Mouse (Mus musculus) liver, adult 2 months (tissue): ENCODE data around the gene Chd3. TPM values are rescaled to one million over a fixed set of nuclear protein-coding genes. Genes with fewer than 3 reads are reported as not detected.
A peak's percentile ranks its signal among the peaks of the same experiment; 100 is the strongest.

ENCODE experiments used
- DNase-seq: peaks from one replicate; pipeline ENCODE4 v3.0.0-alpha.2; 2011; ENCODE audit warnings: low read depth, low spot score; ENCODE audit errors: extremely low read depth
- H3K27ac ChIP-seq: fragments of 200-500 bp; replicated peaks from 2 replicates; pipeline ENCODE4 v1.5.1; 2012; ENCODE audit warnings: low read depth, mild to moderate bottlenecking, control low read depth, inconsistent platforms, low read length; ENCODE audit not compliant: insufficient read depth
- H3K27me3 ChIP-seq: fragments of 200-500 bp; 2 replicates; pipeline ENCODE4 v1.6.1; 2012; ENCODE audit warnings: mild to moderate bottlenecking, moderate library complexity, low read length, inconsistent platforms; ENCODE audit not compliant: control insufficient read depth, insufficient read depth
- H3K36me3 ChIP-seq: fragments of 200-500 bp; 2 replicates; pipeline ENCODE4 v1.6.1; 2012; ENCODE audit warnings: low read length, inconsistent platforms; ENCODE audit not compliant: control insufficient read depth, insufficient read depth
- H3K4me1 ChIP-seq: fragments of 200-500 bp; 2 replicates; pipeline ENCODE4 v1.6.1; 2011; ENCODE audit warnings: low read length; ENCODE audit not compliant: control insufficient read depth, insufficient read depth
- H3K4me3 ChIP-seq: fragments of 200-500 bp; 2 replicates; pipeline ENCODE4 v1.5.1; 2011; ENCODE audit warnings: low read depth, mild to moderate bottlenecking, control low read depth, low read length, moderate library complexity; ENCODE audit not compliant: insufficient read depth
- H3K79me2 ChIP-seq: fragments of 200-500 bp; 2 replicates; pipeline ENCODE4 v1.6.1; 2012; ENCODE audit warnings: inconsistent platforms, mild to moderate bottlenecking, low read length, moderate library complexity; ENCODE audit not compliant: control insufficient read depth, insufficient read depth
- H3K9ac ChIP-seq: fragments of 200-500 bp; 2 replicates; pipeline ENCODE4 v1.6.1; 2012; ENCODE audit warnings: low read depth, mild to moderate bottlenecking, control low read depth, inconsistent platforms, low read length
- CTCF ChIP-seq: fragments of 200-500 bp; IDR thresholded peaks from 2 replicates; pipeline ENCODE4 v1.5.1; 2011; ENCODE audit warnings: low read depth, low read length, control low read depth
- POLR2A ChIP-seq: fragments of 200-500 bp; IDR thresholded peaks from 2 replicates; pipeline ENCODE4 v1.6.1; 2011; ENCODE audit warnings: low read length, control low read depth; ENCODE audit not compliant: insufficient read depth; ENCODE audit errors: extremely low read depth
- WGBS: fragments of 180-500 bp; shearing (Covaris S2); methylation state at CpG from one replicate; pipeline ENCODE4 v1.1.7; 2018; 5-methylcytosine and 5-hydroxymethylcytosine counted together
- polyA plus RNA-seq: library from polyadenylated mRNA; depleted of rRNA; stranded (reverse); fragments of >200 nt; gene quantifications from 2 replicates; pipeline ENCODE4 v1.2.3, GENCODE M21; 2012
- total RNA-seq: library from RNA; depleted of rRNA; stranded (reverse); fragments of >200 nt; gene quantifications from 2 replicates; pipeline ENCODE4 v1.2.3, GENCODE M21; 2014

The Chd3 gene
- total and polyA plus RNA-seq, 2 experiments: 57.5 to 80.2 TPM

DNA sequence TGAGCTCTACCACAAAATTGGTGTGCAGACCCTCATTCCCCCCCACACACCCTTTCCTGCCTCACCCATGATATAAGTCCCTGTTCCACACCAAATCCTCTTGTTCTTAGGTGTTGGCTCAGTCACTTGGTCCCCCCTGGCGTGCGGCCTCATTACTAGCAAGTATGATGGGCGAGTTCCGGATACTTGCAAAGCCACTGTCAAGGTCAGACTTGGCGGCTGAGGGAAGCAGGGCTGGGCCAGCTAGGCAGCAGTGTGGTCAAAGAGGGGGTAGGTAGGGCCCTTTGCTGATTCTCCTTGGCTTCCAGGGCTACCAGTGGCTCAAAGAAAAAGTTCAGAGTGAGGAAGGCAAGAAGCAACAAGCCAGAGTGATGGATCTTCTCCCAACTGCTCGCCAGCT, 38.1 kb downstream of the Chd3 start:
- Histone ChIP-seq H3K4me3 (no peak overlapping the region), H3K4me1 (peaks cover 2% of the 10 kb centered on the region; the same call in 1 of the 2 replicates), H3K27me3 (no peaks in the 10 kb centered on the region), H3K79me2 (no peaks in the 10 kb centered on the region), H3K9ac (no peak overlapping the region), H3K36me3 (no peaks in the 10 kb centered on the region), H3K27ac (no peak overlapping the region)
- 98% methylated on average over 6 of the region's 6 CpGs for WGBS
- no peak for DNase-seq
- TF ChIP-seq POLR2A: no peak

DNA sequence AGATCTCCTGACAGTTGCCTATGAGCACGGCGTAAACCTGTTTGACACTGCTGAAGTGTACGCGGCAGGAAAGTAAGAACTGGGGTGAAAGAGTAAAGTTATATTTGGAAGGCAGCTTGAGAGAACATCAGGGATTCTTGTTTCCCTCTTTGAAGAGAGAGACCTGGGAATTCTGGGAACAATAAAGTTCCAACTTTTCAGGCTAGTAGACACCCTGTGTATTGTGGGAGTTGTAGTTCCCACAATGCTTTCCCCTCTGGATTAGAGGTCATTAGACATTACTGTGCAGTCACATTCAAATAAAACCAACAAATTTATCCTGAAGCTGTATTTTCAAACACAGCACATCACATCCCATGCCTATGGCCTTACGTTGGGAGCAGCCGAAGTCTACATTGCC, 40.7 kb downstream of the Chd3 start:
- TF ChIP-seq CTCF: no peak
- no peak for TF ChIP-seq POLR2A
- H3K9ac ChIP-seq: no peak overlapping the region
- no peaks in the 10 kb centered on the region; the same call in 1 of the 2 replicates for H3K79me2 ChIP-seq
- H3K27me3 ChIP-seq: no peaks in the 10 kb centered on the region
- no peak overlapping the region for H3K4me3 ChIP-seq
- 94% methylated on average over 6 of the region's 6 CpGs for WGBS
- H3K4me1 ChIP-seq: peaks cover 4% of the 10 kb centered on the region; the same call in 1 of the 2 replicates
- no peak overlapping the region for H3K27ac ChIP-seq
- no peak for DNase-seq
- H3K36me3 ChIP-seq: no peaks in the 10 kb centered on the region

DNA sequence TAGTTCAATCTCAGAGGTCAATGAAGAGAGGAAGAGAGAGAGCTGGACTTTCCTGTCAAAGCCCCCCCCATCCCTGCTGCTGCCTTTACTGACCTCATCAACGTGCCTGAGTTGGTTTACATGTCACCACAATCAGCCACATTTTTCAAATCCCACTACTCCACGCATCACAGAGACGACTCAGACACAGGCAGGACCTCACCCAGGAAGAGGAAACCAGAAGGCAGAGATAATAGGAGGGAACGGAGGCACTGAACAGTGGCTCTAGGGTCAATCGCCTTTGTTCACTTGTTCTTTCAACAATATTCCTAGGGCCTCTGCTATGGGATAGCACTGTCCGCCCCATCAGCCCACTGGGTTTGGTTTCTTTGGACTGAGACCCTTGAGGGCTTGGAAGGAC, 41.6 kb downstream of the Chd3 start:
- Histone ChIP-seq H3K79me2 (no peaks in the 10 kb centered on the region; the same call in 1 of the 2 replicates), H3K27me3 (no peaks in the 10 kb centered on the region), H3K9ac (no peak overlapping the region), H3K27ac (no peak overlapping the region), H3K36me3 (no peaks in the 10 kb centered on the region), H3K4me1 (peaks cover 7% of the 10 kb centered on the region), H3K4me3 (no peak overlapping the region)
- no peak for DNase-seq
- no peak for TF ChIP-seq POLR2A
- TF ChIP-seq CTCF: no peak
- WGBS: 74% methylated on average over 6 of the region's 6 CpGs

DNA sequence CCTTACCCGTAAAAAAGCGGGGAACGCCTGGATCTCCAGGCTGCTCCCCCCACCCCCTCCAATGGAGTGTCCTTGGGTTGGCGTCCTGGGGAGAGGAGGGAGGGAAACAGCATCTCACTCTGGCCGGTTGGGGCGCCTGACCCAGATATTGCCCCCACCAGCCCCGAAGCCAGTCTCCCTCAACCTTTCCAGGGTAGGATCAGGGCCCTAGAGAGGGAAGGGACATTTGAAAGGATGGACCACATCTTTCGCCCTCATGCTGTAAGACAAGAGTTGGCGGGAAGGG, 42.1 kb downstream of the Chd3 start:
- no peak overlapping the region for H3K4me3 ChIP-seq
- H3K27me3 ChIP-seq: no peaks in the 10 kb centered on the region
- peaks cover 7% of the 10 kb centered on the region for H3K4me1 ChIP-seq
- H3K36me3 ChIP-seq: no peaks in the 10 kb centered on the region
- TF ChIP-seq POLR2A (no peak), CTCF (no peak)
- no peak overlapping the region for H3K27ac ChIP-seq
- 52% methylated on average over 9 of the region's 9 CpGs for WGBS
- no peak overlapping the region for H3K9ac ChIP-seq
- no peak for DNase-seq
- no peaks in the 10 kb centered on the region; the same call in 1 of the 2 replicates for H3K79me2 ChIP-seq

DNA sequence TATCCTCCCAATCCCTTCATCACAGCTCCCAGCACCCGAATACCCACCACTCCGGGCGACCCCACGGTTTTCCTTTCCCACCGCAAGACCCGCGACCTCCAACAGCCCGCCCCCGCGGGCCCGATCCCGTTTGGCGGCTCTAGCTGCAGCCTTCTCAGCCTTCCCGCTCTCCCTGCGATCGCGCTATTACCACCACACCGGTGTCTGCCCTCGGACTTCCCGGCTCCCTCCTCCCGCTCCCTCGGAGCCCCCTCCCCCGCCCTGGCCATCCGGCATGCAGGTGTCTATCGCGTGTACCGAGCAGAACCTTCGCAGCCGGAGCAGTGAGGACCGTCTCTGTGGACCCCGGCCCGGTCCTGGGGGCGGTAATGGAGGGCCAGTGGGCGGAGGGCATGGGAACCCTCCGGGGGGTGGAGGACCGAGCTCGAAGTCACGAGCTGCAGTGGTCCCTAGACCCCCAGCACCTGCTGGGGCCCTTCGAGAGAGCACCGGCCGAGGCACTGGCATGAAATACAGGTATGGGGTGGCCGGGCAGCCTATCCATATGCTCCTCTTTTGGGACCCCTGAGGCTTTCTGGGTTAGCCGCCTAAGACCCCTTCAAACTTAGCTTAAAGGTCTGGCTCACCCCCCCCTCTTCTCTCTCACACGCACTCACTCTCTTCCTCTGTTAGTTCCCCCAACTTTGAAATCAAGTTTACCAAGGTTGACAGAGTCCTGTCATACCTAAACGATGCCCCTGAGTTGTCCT, 42.6 kb downstream of the Chd3 start:
- no peaks in the 10 kb centered on the region for H3K27me3 ChIP-seq
- H3K4me1 ChIP-seq: peaks cover 7% of the 10 kb centered on the region
- peak overlapping the region; percentile 62 for H3K4me3 ChIP-seq
- no peaks in the 10 kb centered on the region for H3K36me3 ChIP-seq
- no peak overlapping the region for H3K27ac ChIP-seq
- peak overlapping the region; percentile 79 for H3K9ac ChIP-seq
- H3K79me2 ChIP-seq: no peaks in the 10 kb centered on the region; the same call in 1 of the 2 replicates
- 3% methylated on average over 45 of the region's 45 CpGs for WGBS
- DNase-seq: no peak
- TF ChIP-seq CTCF: no peak
- no peak for TF ChIP-seq POLR2A

DNA sequence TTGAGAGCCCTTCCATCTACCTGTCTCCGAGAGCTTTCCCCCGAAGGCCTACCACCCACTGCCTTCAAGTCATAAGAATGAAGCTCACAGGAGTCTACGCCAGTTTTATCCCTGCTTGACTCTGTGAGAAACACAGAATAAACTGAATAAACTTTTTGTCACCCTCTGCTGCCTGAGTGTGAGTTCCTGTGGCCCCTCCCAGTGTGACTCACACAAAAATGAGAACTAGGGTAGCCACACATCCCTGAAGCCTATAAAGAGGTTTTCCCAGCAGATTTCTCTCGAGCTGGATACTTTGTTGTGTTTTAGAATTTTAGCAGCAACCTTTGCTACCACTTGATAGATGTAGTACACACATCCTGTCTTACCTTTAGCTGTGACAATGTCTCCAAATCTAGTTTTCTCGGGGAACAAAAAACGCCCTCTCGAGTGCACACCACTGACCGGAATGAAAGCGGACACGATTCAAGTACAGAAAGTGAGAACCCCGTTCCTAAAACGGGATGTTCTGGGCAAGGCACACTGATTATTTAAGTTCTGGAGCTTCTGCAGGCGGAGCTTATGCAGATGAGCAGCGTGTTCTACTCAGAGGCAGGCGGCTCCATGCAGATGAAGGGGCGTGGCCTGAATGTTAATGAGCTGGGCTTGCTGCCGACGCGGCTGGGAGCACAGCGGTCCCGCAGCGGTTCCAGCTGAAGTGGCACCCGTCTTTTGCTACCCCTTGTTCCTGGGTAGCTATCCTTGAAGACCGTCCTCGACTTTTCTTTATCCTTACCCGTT, 43.4 kb downstream of the Chd3 start, which contains the start of gene Kcnab3:
TSS of gene Kcnab3 (plus strand) at position 631 of the 780 bp plus-strand sequence.
- Histone ChIP-seq H3K79me2 (no peaks in the 10 kb centered on the region; the same call in 1 of the 2 replicates), H3K36me3 (no peaks in the 10 kb centered on the region), H3K27me3 (no peaks in the 10 kb centered on the region), H3K9ac (peak within 1 kb of the TSS; percentile 79), H3K4me1 (peaks cover 7% of the 10 kb centered on the region), H3K4me3 (peak within 1 kb of the TSS; percentile 62), H3K27ac (no peak within 1 kb of the TSS; the same call in 1 of the 2 replicates)
- no peak for TF ChIP-seq CTCF
- TF ChIP-seq POLR2A: no peak
- peak; percentile 85 for DNase-seq
- WGBS: 10% methylated on average over 26 of the region's 26 CpGs
